Mouse (Mus musculus) liver, adult 2 months (tissue): ENCODE results near the gene Gm39653. TPM values are rescaled to one million over a fixed set of nuclear protein-coding genes. Genes with fewer than 3 reads are reported as not detected.

Source experiments
- DNase-seq: peaks from one replicate; pipeline ENCODE4 v3.0.0-alpha.2; 2011; ENCODE audit warnings: low read depth, low spot score; ENCODE audit errors: extremely low read depth
- H3K27ac ChIP-seq: fragments of 200-500 bp; replicated peaks from 2 replicates; pipeline ENCODE4 v1.5.1; 2012; ENCODE audit warnings: low read depth, mild to moderate bottlenecking, control low read depth, inconsistent platforms, low read length; ENCODE audit not compliant: insufficient read depth
- H3K27me3 ChIP-seq: fragments of 200-500 bp; 2 replicates; pipeline ENCODE4 v1.6.1; 2012; ENCODE audit warnings: mild to moderate bottlenecking, moderate library complexity, low read length, inconsistent platforms; ENCODE audit not compliant: control insufficient read depth, insufficient read depth
- H3K36me3 ChIP-seq: fragments of 200-500 bp; 2 replicates; pipeline ENCODE4 v1.6.1; 2012; ENCODE audit warnings: low read length, inconsistent platforms; ENCODE audit not compliant: control insufficient read depth, insufficient read depth
- H3K4me1 ChIP-seq: fragments of 200-500 bp; 2 replicates; pipeline ENCODE4 v1.6.1; 2011; ENCODE audit warnings: low read length; ENCODE audit not compliant: control insufficient read depth, insufficient read depth
- H3K4me3 ChIP-seq: fragments of 200-500 bp; 2 replicates; pipeline ENCODE4 v1.5.1; 2011; ENCODE audit warnings: low read depth, mild to moderate bottlenecking, control low read depth, low read length, moderate library complexity; ENCODE audit not compliant: insufficient read depth
- H3K79me2 ChIP-seq: fragments of 200-500 bp; 2 replicates; pipeline ENCODE4 v1.6.1; 2012; ENCODE audit warnings: inconsistent platforms, mild to moderate bottlenecking, low read length, moderate library complexity; ENCODE audit not compliant: control insufficient read depth, insufficient read depth
- H3K9ac ChIP-seq: fragments of 200-500 bp; 2 replicates; pipeline ENCODE4 v1.6.1; 2012; ENCODE audit warnings: low read depth, mild to moderate bottlenecking, control low read depth, inconsistent platforms, low read length
- CTCF ChIP-seq: fragments of 200-500 bp; IDR thresholded peaks from 2 replicates; pipeline ENCODE4 v1.5.1; 2011; ENCODE audit warnings: low read depth, low read length, control low read depth
- POLR2A ChIP-seq: fragments of 200-500 bp; IDR thresholded peaks from 2 replicates; pipeline ENCODE4 v1.6.1; 2011; ENCODE audit warnings: low read length, control low read depth; ENCODE audit not compliant: insufficient read depth; ENCODE audit errors: extremely low read depth
- WGBS: fragments of 180-500 bp; shearing (Covaris S2); methylation state at CpG from one replicate; pipeline ENCODE4 v1.1.7; 2018; 5-methylcytosine and 5-hydroxymethylcytosine counted together
- polyA plus RNA-seq: library from polyadenylated mRNA; depleted of rRNA; stranded (reverse); fragments of >200 nt; gene quantifications from 2 replicates; pipeline ENCODE4 v1.2.3, GENCODE M21; 2012
- total RNA-seq: library from RNA; depleted of rRNA; stranded (reverse); fragments of >200 nt; gene quantifications from 2 replicates; pipeline ENCODE4 v1.2.3, GENCODE M21; 2014

Gene Gm39653
- total and polyA plus RNA-seq, 2 experiments = not detected

- no peak for DNase-seq
- WGBS = 73% methylated on average over 5 of the region's 5 CpGs
- H3K4me1 ChIP-seq = no peaks in the 10 kb centered on the region
- no peak overlapping the region for H3K9ac ChIP-seq
- no peak overlapping the region for H3K27ac ChIP-seq
- H3K4me3 ChIP-seq = no peak overlapping the region
- no peaks in the 10 kb centered on the region for H3K27me3 ChIP-seq
- H3K36me3 ChIP-seq = no peaks in the 10 kb centered on the region
- TF ChIP-seq CTCF = no peak
- TF ChIP-seq POLR2A = no peak
- no peaks in the 10 kb centered on the region for H3K79me2 ChIP-seq
Observed at GRCm38 (mm10) chr1:63576803-63577202, 39.0 kb upstream of the Gm39653 start.

GRCm38 (mm10) chr1:63579153-63579552 is 36.6 kb upstream of the Gm39653 start:
- H3K4me3 ChIP-seq = no peak overlapping the region
- no peaks in the 10 kb centered on the region for H3K79me2 ChIP-seq
- no peak overlapping the region for H3K27ac ChIP-seq
- H3K4me1 ChIP-seq = no peaks in the 10 kb centered on the region
- H3K9ac ChIP-seq = no peak overlapping the region
- 83% methylated on average over 8 of the region's 8 CpGs for WGBS
- no peaks in the 10 kb centered on the region for H3K36me3 ChIP-seq
- H3K27me3 ChIP-seq = no peaks in the 10 kb centered on the region
- DNase-seq = no peak
- no peak for TF ChIP-seq CTCF
- TF ChIP-seq POLR2A = no peak

- Histone ChIP-seq H3K4me1 (no peaks in the 10 kb centered on the region), H3K36me3 (no peaks in the 10 kb centered on the region), H3K27ac (no peak overlapping the region), H3K27me3 (no peaks in the 10 kb centered on the region), H3K9ac (no peak overlapping the region), H3K79me2 (no peaks in the 10 kb centered on the region), H3K4me3 (no peak overlapping the region)
- TF ChIP-seq CTCF (no peak), POLR2A (no peak)
- no peak for DNase-seq
- WGBS = 76% methylated on average over 7 of the region's 7 CpGs
Observed at GRCm38 (mm10) chr1:63586869-63587268, 28.9 kb upstream of the Gm39653 start.

GRCm38 (mm10) chr1:63603870-63604500 is 11.8 kb upstream of the Gm39653 start:
- H3K4me1 ChIP-seq = no peaks in the 10 kb centered on the region
- no peak overlapping the region for H3K4me3 ChIP-seq
- H3K27ac ChIP-seq = no peak overlapping the region
- WGBS = 40% methylated on average over 3 of the region's 3 CpGs
- H3K79me2 ChIP-seq = no peaks in the 10 kb centered on the region
- no peak overlapping the region for H3K9ac ChIP-seq
- H3K27me3 ChIP-seq = no peaks in the 10 kb centered on the region
- no peak for TF ChIP-seq CTCF
- no peak for TF ChIP-seq POLR2A
- no peaks in the 10 kb centered on the region for H3K36me3 ChIP-seq
- no peak for DNase-seq

- no peak overlapping the region for H3K27ac ChIP-seq
- H3K79me2 ChIP-seq = no peaks in the 10 kb centered on the region
- H3K4me3 ChIP-seq = no peak overlapping the region
- no peak for DNase-seq
- no peaks in the 10 kb centered on the region for H3K4me1 ChIP-seq
- no peaks in the 10 kb centered on the region for H3K36me3 ChIP-seq
- H3K9ac ChIP-seq = no peak overlapping the region
- no peaks in the 10 kb centered on the region; the same call in 1 of the 2 replicates for H3K27me3 ChIP-seq
- TF ChIP-seq CTCF (no peak), POLR2A (no peak)
- WGBS = 90% methylated on average over 4 of the region's 4 CpGs
Observed at GRCm38 (mm10) chr1:63609613-63610012, 6.2 kb upstream of the Gm39653 start.

- WGBS = 1% methylated on average over 11 of the region's 11 CpGs
Observed at GRCm38 (mm10) chr1:63614594-63614993, 1.2 kb upstream of the Gm39653 start.

More at GRCm38 (mm10) chr1:63614594-63614993, 1.2 kb upstream of the Gm39653 start:
- no peak for DNase-seq
- Histone ChIP-seq H3K27me3 (no peaks in the 10 kb centered on the region; the same call in 1 of the 2 replicates), H3K27ac (no peak overlapping the region), H3K79me2 (no peaks in the 10 kb centered on the region), H3K36me3 (no peaks in the 10 kb centered on the region), H3K9ac (no peak overlapping the region), H3K4me3 (no peak overlapping the region), H3K4me1 (no peaks in the 10 kb centered on the region)
- TF ChIP-seq CTCF (no peak), POLR2A (no peak)
